Mouse (Mus musculus): ENCODE measurements around the gene Hormad1.
A peak's percentile ranks its signal among the peaks of the same experiment; 100 is the strongest.
"Not testable (repeated sequence)": the region's sequence is repeated elsewhere in the genome, so short reads cannot be mapped to it uniquely, and the experiment has no call there.

Gene Hormad1

DNA sequence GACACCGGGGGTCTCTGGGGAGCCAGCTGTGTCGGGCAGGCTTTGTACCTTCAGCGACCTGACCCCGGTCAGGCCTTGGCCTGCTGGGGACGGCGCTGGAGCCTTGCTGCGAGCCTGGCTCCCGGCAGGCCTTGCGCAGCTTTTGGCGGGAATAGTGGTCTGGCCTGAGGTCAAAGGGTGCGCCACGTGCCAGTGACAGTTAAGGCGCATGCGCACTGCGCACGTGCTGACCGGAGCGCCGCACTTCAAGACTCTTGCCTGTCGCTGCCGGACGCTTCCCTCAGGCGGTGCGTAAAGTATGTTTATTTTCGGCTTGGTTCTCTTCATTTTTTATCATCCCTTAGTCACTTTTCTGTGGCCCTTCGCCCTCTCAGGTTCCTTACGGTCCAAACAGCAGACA lies at the start of gene Hormad1:
TSS of gene Hormad1 (plus strand) at position 241 of the 400 bp plus-strand sequence.
- DNase-seq (ENCODE audit: low read depth, low spot score): peak; percentile 79

DNA sequence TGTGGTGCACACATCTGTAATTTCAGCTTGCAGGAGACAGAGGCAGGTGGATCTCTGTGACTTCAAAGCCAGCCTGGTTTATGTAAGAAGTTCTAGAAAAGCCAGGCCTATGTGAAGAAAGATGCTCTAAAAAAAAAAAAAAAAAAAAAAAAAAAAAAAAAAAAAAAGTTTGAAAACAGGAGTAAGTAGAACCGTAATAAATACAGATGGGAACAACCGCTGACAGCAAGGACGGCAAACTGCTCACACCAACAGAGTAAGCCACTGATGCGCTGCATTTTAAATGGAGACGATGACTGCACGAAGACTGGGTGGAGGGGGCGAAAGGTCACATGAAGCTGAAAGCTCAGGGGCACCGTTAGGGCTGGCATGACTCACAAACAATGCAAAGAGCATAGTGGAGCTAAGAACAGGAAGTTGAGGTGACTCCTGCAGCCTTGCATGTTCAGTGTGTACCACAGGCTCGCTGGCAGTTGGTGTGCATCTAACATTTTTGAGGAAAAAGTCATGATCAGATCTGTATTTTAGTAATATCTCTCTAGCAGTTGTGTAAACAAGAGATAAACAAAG lies 47.8 kb upstream of the Hormad1 start:
- no peak for DNase-seq (ENCODE audit: low read depth, low spot score)

DNA sequence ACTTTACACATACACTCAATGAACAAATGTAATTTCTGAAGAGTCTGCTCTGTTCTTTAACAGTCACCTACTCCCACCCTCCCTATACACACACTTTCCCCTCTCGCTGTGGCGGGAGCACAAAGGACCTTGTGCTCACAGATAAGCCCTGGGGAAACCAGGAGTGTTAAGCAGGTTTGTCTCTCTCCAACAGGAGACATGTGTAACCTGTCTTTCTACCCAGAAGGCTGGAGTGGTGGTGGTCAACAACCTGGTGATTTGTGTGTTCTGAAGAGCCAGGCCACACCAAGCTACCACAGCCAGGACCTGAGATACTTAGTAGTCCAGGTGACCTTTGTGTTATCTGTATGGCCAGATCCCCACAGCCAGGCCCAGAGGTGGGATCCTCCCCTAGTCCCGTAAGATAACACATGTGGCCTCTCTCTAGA lies 42.8 kb upstream of the Hormad1 start:
- DNase-seq (ENCODE audit: low read depth, low spot score): no peak

DNA sequence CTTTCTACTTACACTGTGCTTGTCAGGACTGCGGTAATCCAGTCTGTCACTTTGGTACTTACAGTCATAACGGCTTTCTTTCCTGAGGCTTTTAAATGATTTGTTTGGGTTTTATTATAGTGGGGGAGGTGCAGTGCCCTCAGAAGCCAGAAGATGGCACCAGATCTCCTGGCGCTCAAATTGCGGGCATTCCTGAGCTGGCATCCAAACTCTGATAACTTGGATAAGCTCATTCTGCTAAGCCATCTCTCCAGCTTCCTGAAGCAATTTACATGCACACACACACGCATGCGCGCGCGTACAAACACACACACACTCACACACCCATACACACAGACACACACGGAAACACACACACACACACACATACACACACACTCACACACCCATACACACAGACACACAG lies 42.0 kb upstream of the Hormad1 start:
- peak; percentile 65 for DNase-seq (ENCODE audit: low read depth, low spot score)

DNA sequence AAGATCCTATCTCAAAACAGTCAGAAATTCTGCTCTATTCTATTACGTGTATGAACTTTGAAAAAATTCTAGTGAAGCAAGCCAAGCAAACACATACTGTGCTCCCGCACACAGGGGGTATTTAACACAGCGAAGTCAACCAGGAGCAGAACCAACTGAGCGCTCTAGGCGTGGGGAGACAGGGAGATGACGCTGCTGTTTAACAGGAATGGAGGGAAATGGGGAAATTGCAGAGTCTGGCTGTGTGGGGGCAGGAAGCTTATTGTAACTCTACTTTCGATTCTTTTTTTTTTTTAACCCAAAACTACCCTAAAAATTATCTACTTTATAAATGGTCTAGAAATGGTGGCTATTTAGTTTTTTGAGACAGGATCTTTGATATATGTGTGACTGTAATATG lies 40.6 kb upstream of the Hormad1 start:
- no peak for DNase-seq (ENCODE audit: low read depth, low spot score)

DNA sequence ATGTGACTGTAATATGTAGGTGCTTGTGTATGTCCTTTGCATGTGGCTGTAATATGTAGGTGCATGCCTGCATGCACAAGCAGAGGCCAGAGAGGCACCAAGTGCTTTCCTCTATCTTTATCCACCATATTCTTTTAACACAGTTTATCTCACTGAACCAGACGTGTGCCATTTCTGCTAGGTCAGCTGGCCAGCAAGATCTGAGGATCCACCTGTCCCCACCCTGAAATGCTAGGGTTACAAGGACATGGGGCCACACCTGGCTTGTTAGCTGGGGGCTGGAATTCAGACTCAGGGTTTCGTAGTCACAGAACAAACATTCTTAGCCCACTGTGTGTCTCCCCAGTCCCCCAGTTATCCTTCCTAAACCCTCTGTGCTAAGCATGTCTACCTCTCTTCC lies 40.2 kb upstream of the Hormad1 start:
- no peak for DNase-seq (ENCODE audit: low read depth, low spot score)

DNA sequence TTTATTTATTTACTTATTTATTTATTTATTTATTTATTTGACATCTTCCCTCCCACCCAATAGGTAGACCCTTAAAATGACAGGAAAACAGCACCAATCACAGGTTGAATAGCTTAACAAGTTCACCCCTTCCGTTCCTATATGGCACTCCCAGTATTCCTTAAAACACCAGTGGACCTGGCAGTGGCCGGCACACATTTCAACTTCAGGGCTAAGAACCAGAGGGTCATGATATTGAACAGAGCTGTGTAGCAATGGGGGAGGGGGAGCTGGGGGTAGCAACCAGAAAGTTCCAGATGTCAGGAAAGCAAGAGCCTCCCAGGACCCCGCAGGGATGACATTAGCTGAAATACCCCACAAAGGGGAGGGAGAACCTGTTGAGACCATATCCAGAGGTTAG lies 39.4 kb upstream of the Hormad1 start:
- DNase-seq (ENCODE audit: low read depth, low spot score): no peak

DNA sequence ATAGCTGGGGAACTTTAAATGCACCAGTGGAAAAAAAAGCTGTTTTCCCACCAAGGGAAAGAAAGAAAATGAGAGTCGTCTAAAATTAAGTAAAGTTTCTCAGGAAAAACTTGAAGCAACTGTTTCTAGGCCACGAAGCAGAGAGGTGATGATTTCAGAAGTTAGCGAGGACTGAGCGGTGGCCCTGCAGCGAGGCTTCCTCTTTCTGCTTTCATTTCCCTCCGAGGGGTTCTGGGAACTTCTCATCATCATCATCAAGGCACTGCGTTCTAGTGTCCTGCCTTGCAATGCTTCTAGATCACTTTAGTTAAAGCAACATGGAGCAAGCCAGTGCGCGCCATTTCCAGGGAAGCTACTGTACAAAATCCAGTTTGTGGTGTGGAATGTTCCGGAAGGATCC lies 38.3 kb upstream of the Hormad1 start:
- no peak for DNase-seq (ENCODE audit: low read depth, low spot score)

DNA sequence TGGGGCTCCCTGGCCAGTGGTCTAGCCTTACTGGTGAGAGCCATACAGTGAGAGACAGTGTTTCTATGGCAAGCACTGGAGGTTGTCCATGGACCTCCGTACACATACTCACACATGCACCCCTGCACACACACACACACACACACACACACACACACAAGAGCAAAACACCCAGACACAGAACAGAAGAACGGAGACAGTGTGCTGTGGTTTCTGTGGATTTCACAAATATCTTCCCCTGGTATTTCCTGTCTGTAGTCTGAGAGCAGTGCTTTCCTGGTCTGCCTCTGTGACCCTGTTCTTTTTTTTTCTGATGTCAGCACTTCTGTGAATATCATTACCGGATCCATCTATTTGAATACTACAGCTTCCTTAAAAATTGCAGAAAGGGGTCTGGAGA lies 35.8 kb upstream of the Hormad1 start:
- no peak for DNase-seq (ENCODE audit: low read depth, low spot score)

DNA sequence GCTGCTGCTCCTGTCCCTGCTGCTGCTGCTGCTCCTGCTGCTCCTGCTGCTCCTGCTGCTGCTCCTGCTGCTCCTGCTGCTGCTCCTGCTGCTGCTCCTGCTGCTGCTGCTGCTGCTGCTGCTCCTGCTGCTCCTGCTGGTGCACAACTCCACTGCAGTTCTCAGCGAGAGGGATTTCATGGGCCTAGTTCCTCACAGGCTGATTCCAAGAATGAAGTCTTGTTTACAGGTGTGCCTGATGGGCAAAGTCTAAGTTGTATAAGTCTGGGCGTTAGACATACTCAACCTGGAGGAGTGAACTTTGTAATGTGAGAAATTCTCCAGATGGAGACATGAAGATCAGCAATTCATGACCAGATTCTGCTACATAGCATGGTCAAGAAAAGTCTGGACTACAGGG lies 34.8 kb upstream of the Hormad1 start:
- no peak for DNase-seq (ENCODE audit: low read depth, low spot score)

DNA sequence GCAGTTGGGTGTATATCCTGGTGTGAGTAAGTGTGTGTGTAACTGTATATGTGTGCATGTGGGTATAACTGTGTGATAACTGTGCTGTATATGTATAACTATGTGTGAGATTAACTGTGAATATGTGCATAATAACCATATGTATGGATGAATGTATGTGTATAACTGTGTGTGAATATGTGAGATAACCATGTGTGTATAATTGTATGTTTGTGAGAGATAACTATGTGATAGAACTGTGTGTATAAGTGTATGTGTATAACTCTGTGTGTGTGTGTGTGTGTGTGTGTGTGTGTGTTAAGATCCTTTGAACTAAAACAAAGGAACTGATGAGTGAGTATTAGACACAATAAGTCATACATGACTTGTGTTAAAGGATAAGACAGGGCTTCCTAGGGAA lies 33.4 kb upstream of the Hormad1 start:
- no peak for DNase-seq (ENCODE audit: low read depth, low spot score)

DNA sequence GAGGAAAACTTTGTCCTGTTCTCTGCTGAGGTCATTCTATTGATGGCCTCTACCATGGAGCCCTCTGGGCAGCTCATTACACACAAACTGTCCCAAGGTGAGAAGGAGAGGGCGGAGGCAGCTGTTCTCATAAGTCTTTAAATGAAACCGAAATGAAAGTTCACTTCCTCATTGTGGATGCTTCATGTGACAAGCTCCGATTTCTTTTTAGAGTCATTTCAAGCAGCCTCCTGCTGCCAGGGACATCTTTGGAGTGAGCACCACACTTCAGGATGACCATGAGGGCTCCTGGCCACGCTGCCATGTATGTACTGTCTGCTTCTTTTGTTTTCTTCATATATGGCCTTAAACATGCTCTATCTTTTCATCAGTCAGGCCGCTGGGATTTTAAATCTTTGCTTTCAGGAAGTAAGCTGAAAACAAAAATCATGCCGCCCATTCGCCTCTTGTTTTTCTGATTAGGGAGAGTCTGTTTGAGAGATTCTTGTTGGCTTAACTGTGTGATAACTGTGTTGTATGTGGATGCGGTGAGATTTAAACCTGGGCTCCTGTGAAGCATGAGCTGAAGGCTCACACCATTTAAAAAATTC lies 32.8 kb upstream of the Hormad1 start, which contains the start of gene Ctss:
TSS of gene Ctss (plus strand) at position 165 of the 590 bp plus-strand sequence.
- DNase-seq (ENCODE audit: low read depth, low spot score): no peak

DNA sequence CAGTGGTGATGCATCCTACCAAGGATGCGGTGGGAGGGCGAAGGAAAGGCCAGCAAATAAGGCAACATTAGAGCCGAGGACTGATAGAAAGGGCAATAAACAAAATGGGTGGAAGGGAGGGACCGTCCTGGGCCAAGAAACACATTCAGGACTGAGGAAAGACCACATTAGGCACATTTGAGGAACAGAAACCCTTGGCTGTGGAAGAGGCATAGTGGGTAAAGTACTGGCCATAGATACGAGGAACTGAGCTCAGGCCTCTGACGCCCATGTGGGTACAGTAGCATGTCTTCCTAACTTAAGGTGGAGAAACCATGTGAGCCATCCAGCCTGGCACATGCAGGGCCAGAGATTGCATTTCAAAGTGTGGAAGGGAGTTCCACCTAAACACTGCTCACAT lies 29.7 kb upstream of the Hormad1 start:
- DNase-seq (ENCODE audit: low read depth, low spot score): no peak

DNA sequence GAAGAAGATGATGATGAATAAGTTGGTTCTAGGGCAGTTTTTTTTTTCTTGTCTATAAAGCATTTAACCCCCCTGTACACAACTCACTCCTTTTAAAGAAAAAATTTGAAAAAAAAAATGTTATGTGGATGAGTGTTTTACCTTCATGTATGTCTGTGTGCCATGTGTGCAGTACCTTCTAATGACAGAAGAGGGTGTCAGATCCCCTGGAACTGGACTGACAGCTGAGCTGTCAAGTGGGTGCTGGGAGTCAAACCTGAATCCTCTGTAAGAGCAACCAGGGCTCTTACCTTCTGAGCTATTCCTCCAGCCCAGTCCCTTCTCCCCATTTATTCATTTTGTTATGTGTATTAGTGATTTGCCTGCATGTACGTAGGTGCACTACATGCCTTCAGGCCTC lies 28.5 kb upstream of the Hormad1 start:
- DNase-seq (ENCODE audit: low read depth, low spot score): peak; percentile 40

DNA sequence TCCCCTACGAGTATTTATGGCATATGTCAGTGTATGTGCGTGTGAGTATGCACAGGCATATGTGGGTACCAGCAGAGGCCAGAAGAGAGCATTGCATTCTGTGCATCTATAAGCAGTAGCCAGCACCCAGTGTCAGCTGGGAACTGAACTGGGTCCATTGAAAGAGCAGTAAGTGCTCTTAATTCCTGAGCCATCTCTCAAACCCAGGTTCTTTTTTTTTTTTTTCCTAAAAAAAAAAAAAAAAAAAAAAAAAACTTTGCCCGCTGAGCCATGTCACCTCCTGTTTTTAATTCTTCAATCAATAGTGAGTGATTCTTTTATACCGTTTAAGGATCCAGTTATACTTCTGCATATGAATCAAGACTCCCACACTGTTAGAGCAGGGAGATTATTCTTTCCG lies 26.1 kb upstream of the Hormad1 start:
- no peak for DNase-seq (ENCODE audit: low read depth, low spot score)

DNA sequence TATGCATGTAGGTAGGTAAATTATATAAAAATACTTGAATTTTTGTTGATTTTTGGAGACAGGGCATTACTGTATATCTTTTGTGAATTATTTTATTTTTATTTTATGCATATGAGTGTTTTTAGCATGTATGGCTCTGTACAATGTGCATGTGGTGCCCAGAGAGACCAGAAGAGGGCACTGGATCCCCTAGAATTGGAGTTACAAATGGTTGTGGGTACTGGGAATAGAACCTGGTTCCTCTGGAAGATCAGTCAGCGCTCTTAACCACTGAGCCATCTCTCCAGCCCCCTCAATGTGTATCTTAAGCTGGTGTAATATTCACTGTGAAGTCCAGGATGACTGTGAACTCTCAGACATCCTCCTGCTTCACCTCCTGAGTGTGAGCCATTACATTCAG lies 24.6 kb upstream of the Hormad1 start:
- DNase-seq (ENCODE audit: low read depth, low spot score): no peak

DNA sequence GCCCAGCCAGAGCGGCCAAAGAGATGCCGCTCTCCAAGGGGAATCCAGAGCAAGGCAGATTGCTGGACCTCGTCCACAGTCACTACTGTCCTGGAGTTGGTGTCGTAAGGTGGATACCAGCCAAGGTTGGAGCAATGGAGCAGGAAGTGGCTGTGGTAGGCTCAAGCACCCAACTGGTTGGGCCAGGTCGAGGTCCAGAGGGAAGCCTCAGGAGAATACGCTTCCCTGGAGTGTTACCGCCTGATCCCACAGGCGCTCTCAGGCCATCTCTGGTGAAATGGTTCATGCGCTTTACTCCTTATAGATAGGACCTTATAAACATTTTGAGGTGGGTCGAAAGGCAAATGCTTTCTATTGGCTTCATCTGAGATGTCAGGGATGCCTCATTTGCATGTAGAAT lies 20.5 kb upstream of the Hormad1 start:
- no peak for DNase-seq (ENCODE audit: low read depth, low spot score)

DNA sequence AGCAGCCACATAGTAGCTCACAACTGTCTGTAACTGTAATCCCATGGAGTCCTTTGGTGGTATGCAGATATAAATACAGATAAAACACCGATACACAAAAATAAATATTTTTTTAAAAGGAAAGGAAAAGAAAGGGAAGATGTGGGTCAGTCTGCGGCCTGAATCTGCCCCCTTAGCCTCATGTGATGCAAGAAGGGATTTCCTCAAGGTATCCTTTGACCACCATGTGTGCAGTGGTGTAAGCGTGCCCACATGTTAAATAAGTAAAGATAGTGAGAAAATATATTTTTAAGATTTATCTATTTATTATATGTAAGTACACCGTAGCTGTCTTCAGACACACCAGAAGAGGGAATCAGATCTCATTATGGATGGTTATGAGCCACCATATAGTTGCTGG lies 19.6 kb upstream of the Hormad1 start:
- DNase-seq (ENCODE audit: low read depth, low spot score): no peak

DNA sequence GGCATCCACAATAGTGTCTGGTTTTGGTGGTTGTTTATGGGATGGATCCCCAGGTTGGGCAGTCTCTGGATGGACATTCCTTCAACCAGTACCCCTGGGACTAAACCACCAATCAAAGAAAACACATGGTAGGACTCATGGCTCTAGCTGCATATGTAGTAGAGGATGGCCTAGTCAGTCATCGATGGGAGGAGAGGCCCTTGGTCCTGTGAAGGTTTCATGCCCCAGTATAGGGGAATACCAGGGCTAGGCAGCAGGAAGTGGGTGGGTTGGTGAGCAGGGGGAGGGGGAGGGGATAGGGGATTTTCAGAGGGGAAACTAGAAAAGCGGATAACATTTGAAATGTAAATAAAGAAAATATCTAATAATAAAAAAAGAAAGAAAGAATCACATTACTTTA lies 18.3 kb upstream of the Hormad1 start:
- DNase-seq (ENCODE audit: low read depth, low spot score): not testable (repeated sequence)

DNA sequence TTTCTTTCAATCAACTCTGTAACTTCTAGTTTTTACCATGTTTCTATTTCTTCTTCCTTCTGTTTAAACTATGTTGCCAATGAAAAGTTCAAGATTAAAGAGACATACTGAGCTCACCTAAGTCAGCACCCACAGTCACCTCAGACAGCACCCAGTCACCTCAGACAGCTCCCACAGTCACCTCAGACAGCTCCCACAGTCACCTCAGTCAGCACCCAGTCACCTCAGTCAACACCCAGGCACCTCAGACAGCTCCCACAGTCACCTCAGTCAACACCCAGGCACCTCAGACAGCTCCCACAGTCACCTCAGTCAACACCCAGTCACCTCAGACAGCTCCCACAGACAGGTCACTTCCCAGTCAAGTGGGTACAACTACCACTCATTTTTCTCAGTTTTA lies 17.3 kb upstream of the Hormad1 start:
- DNase-seq (ENCODE audit: low read depth, low spot score): no peak

DNA sequence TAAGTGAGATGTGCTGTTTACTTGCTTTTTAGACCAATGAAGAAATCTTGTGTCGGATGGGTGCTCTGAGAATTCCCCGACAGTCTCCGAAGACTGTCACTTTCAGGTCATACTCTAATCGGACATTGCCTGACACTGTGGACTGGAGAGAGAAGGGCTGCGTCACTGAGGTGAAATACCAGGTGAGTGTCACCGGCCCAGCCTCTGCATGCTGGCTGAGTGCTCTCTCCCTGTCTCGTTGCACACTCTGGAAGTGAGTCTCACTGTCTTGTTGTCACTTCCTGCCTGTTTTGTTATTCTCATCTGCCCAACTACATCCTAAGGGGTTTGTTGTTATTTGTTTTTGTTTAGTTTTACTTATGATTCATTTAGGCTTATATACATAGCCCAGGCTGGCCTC lies 16.5 kb upstream of the Hormad1 start:
- no peak for DNase-seq (ENCODE audit: low read depth, low spot score)

DNA sequence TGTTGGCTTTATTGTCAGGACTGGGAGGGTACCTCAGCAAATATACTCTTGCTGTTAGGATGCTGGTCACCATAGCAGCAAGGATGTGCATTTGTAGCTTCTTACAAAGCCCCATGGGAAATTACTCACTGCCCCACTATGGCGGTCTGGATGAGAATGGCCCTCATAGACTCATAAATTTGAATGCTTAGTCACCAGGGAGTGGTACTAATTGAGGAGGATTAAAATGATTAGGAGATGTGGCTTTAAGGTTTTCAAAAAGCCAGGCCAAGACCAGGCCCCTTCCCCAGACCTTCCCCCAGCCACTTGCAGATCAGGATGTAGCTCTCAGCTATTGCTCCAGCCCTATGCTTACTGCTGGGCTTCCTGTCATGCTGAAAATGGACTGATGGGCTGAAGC lies 9.3 kb upstream of the Hormad1 start:
- no peak for DNase-seq (ENCODE audit: low read depth, low spot score)

DNA sequence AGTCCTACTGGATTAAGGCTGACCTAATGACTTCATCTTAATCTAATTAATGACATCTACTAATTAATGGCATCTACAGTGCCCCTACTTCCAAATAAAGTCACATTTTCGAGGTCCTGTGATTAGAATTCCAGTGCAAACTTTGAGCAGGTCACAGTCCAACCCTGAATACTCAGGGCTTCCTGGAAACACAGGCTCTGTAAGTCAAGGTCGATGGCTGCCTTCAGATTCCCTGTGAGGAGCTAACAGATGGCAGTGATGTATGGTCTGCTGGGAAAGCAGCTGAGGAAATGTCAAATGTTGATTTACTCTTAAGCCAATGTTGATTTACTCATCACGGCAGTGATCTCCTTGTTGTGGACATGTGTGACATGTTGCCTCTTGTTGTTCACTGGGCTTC lies 5.5 kb upstream of the Hormad1 start:
- no peak for DNase-seq (ENCODE audit: low read depth, low spot score)

DNA sequence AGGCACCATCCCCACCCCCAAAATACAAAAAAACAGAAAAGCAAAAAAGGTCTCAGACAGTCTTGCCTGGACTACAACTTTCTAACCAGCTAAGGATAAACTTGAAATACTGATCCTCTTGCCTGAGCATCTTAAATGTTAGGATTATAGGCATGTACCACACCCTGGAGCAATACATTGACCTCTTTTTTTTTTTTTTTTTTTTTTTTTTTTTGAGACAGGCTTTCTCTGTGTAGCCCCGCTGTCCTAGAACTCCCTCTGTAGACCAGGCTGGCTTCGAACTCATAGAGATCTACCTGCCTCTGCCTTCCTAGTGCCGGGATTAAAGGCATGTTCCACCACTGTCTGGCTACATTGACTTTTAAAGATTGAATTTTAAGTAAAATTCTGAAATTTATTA lies 1.3 kb downstream of the Hormad1 start:
- no peak for DNase-seq (ENCODE audit: low read depth, low spot score)

Measured in ES-CJ7 (cell line).